Mouse (Mus musculus): ENCODE results near the gene Gm10392.

The Gm10392 gene

GRCm38 (mm10) chr11:77508068-77509021 is 10.7 kb downstream of the Gm10392 start:
- peak; percentile 91 for DNase-seq (ENCODE audit: low read depth, low spot score)

- DNase-seq (ENCODE audit: low read depth, low spot score): no peak
Observed at GRCm38 (mm10) chr11:77507426-77507825, 11.6 kb downstream of the Gm10392 start.

DNA sequence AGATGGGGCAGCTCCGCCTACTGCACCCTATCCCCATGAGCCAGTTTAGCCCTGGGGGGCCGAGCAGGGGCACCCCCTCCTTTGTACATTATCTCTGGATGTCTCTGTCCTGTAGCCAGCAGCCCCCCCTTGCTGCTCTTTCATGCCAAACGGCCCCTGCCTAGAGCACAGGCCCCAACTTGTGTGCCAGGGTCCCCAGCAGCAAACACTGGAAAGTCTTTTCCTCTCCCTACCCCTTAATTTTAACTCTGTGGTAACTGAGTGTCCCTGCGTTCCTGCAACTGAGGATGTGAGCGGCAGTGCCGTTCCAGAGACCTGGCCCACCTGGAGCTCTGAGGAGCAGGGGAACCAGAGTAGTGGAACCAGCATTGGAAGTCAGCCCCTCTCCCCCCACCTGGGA is 12.1 kb downstream of the Gm10392 start:
- DNase-seq (ENCODE audit: low read depth, low spot score): no peak

DNA sequence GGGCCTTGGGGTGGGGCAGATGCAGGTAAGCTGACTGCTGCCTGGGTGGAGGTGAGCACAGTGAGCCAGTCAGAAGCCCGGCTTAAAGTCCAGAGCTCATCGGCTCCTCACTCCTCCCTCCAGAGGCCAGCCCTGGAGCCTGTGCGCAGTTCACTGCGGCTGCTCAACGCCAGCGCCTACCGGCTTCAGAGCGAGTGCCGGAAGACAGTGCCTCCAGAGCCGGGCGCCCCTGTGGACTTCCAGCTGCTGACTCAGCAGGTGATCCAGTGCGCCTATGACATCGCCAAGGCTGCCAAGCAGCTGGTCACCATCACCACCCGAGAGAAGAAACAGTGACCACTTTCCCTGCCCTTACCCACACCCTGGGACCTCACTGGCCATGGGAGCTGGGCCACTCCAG is 12.7 kb downstream of the Gm10392 start:
- no peak for DNase-seq (ENCODE audit: low read depth, low spot score)

- no peak for DNase-seq (ENCODE audit: low read depth, low spot score)
Observed at GRCm38 (mm10) chr11:77505291-77505980, 13.6 kb downstream of the Gm10392 start.

DNA sequence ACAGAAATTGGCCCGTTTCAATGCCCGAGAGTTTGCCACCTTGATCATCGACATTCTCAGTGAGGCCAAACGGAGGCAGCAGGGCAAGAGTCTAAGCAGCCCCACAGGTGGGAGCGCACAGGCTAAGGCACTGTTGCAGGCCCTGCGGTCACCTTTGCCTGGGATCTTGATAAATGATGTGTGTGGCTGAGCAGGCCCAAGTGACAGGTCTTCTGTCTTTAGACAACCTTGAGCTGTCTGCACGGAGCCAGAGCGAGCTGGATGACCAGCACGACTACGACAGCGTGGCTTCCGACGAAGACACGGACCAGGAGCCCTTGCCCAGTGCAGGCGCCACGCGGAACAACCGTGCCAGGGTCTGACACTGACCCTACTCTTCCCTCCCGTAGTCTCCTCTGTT is 14.6 kb downstream of the Gm10392 start:
- no peak for DNase-seq (ENCODE audit: low read depth, low spot score)

GRCm38 (mm10) chr11:77503511-77503910 is 15.5 kb downstream of the Gm10392 start:
- peak; percentile 83 for DNase-seq (ENCODE audit: low read depth, low spot score)

DNA sequence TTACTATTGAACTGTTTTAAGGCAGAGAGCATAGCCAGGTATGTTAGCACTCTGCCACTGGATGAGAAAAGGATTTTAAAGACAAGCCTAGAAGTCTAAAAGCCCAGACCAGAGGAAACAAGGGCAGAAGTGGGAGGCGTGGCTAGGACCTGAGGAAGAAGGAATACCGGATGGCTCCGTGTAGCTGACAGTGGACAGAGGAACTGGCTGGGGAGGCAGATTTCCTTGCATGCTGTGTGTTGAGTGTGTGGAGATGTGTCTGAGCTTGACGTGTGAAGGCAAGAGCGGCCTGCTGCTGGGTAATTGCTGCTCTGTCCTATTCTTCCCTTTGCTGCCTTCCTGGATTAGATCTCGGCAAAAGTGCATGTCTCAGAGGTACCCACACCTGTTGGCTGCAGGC is 16.5 kb downstream of the Gm10392 start:
- DNase-seq (ENCODE audit: low read depth, low spot score): no peak

DNA sequence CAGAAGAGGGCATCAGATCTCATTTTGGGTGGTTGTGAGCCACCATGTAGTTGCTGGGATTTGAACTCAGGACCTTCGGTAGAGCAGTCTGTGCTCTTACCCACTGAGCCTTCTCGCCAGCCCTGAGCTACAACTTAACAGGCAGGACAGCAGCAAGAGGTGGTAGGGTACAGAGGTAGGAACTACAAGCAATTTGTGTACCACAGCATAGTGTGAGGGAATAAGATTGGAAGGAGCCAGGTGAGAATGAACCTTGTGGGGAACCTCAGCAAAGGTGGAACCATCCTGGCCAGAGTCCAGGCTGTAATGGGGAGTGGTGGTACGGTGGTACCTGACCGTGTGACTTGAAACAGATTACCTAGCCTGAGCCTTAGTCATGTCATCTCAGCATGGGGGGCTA is 17.0 kb downstream of the Gm10392 start:
- DNase-seq (ENCODE audit: low read depth, low spot score): no peak

- DNase-seq (ENCODE audit: low read depth, low spot score): peak; percentile 78
Observed at GRCm38 (mm10) chr11:77501392-77501791, 17.6 kb downstream of the Gm10392 start.

DNA sequence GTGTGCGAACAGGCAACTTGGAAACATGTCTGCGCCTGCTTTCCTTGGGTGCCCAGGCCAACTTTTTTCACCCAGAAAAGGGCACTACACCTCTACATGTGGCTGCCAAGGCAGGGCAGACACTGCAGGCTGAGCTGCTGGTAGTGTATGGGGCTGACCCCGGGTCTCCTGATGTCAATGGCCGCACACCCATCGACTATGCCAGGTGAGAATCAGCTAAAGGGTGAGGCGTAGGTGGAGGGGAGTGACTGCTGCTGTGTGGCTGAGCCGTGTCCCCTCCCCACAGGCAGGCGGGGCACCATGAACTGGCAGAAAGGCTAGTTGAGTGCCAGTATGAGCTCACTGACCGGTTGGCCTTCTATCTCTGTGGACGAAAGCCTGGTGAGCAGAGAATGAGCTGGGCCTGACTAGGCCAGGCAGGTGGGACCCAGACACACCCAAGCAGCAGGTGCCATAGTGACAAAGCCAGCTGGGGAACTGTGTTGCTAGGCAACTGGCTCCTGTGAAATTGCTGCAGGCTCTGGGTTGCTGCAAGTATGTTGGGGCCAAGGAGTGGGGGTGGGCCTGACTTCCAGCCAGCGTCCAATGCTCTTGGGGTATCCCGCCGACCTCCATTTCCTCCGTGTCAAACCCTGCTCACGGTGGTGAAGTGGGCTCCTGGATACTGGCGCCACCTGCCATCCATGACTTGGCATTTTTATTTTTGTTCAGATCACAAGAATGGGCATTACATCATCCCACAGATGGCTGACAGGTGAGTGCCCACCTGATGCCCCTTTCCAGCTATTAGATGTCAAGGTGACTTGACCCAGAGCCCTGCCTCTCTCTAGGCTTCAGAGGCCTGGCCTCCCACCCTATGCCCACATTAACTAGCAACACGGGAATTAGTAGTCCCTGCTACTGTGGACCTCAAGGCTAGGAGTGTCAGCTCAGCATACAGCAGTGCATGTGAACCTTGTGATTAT is 18.4 kb downstream of the Gm10392 start:
- DNase-seq (ENCODE audit: low read depth, low spot score): peak; percentile 49

DNA sequence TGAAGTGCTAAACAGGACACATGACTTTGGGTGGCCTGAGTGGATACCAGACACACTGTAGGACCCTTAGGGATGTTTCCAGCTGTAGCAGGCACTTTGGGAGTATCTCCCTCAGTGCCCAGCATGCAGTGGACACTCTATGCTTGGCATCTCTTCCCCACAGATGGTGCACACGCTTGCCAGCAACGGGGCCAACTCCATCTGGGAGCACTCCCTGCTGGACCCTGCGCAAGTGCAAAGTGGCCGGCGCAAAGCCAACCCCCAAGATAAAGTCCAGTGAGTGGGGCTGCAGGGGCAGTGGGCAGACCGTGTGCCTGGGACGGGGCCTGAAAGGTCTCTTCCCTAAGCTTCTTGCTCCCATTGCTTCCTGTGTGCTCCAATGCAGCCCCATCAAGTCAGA is 19.6 kb downstream of the Gm10392 start:
- no peak for DNase-seq (ENCODE audit: low read depth, low spot score)

DNA sequence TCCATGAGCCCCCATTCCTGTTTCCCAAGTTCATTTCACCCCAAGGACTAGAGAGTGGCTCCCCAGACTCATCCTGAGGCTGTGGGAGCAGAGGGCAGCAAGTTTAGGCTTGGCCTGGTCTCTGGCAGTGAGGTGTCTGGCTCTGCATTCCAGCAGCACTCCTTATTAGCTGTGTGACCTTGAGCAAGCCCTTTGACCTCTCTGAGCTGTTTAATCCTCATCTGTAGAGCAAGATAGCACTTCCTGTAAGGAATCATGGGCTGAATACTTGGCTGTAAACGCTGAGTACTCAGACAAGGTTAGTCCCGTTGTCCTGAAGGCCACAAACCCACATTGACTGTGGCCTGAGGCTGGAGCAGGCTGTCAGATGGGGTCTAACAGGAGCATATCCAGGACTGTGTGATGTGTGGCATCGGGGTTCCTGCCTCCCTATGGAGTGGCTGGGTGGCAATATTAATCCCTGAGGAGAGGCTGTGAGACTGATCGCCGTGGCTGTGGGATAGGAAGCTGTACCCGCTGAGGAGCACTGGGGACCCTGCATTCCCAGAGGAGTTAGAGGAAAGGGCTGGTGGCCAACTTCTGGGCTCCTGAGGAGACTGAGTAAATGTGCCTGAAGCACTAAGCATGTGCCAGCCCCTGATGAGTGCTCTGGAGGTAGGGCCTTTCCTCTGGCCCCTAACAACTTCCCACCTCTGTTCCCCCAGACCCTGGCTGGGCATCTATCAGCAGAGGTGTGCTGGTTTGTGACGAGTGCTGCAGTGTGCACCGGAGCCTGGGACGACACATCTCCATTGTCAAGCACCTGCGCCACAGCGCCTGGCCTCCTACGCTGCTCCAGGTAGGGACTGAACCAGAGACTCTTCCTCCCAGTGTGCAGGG is 20.5 kb downstream of the Gm10392 start:
- peak; percentile 89 for DNase-seq (ENCODE audit: low read depth, low spot score)

- DNase-seq (ENCODE audit: low read depth, low spot score): peak; percentile 77
Observed at GRCm38 (mm10) chr11:77497851-77498250, 21.1 kb downstream of the Gm10392 start.

DNA sequence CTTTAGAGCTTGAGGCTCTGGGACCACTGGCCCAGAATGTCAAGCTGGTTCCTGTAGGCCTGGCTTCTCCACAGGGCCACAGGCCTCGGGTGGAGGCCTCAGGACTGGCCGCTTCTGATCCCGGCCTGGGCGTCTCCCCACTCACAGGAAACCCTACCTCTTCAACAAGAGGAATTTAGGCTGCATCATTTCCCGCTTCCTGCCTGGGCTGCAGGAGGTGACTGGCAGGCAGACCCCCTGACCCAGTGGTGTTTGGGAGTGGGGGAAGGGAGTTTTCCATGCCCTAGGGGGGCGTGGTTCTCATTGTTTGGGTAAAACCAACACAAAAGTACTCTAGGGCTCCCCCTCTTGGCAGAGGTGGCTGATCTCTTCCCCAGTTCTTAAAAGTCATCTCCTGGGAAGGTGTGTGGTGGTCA is 21.6 kb downstream of the Gm10392 start:
- peak; percentile 95 for DNase-seq (ENCODE audit: low read depth, low spot score)

DNA sequence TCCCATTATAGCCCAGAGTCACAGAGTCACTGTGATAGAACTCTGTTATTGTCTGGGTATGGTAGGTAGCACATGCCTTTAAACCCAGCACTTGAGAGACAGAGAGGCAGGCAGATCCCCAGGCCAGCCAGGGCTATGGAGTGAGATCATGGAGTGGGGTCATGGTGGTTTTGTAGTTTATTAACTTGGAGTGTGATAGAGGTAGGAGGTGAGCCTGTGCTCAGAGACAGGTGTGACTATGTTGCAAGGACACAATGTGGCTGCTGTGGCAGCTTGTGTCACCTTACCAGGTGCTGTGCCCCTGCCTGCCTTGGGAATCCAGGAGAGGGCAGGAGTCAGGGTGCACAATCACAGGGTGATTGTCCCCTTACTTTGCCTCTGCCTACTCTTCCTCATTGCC is 23.5 kb downstream of the Gm10392 start:
- no peak for DNase-seq (ENCODE audit: low read depth, low spot score)

DNA sequence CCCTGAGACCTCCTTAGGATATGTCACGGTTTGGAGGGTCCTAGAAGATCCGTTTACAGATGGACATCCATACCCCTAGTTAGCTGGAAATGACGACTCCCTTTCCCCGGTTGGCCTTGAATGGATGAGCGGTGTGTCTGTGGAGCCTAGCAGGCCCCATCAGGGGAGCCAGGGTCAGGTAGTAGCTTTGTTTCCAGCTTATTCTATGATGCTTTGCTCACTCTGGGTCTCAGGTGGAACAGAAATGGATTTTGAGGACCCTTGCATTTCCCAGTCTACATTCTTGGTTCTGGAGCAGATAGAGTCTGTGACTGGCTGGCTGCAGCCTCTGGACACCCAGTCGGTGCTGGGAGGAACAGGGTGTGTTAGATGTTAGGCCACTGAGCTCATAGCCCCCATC is 24.2 kb downstream of the Gm10392 start:
- no peak for DNase-seq (ENCODE audit: low read depth, low spot score)

GRCm38 (mm10) chr11:77494344-77494676 is 24.7 kb downstream of the Gm10392 start:
- no peak for DNase-seq (ENCODE audit: low read depth, low spot score)

DNA sequence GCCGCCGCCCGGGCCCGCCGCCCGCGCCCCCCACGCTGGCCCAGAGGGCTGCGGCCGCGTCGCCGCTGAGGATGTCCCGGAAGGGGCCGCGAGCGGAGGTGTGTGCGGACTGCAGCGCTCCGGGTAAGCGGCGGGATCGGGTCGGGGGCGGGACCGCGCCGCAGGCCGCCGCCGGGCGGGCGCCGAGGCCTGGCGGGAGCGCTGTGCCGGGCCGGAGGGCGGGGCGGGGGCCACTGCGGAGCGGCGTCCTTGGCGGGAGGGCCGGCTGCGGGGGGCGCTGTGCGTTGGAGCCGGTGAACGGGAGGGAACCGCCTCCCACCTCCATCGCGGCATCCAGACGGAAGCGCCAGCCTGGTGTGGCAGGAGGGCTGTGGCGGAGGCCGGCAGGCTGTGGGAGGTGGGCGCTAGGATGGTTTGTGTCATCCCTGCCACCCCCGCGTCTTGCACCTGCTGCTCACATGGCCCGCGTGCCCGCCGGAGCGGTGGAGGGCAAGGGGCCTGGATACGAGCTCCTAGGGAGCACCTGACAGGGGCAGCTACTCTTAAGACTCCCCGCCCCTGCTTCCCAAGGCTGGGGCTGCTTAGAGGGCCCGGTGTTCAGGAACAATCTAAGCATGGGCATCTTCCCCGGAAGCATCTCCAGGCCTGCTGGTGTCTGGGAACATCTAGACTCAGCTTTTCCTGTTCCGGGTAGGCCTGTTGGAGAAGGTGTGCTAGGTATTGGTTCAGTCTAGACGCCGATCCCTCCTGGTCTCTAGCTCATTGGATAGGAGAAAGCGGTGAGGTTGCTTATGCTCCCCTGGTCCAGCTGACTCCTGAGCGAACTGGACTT is 25.3 kb downstream of the Gm10392 start, which contains the start of gene Git1:
TSS of gene Git1 (plus strand) at position 51 of the 832 bp plus-strand sequence.
- DNase-seq (ENCODE audit: low read depth, low spot score): peak; percentile 60

GRCm38 (mm10) chr11:77492911-77493332 is 26.1 kb downstream of the Gm10392 start:
- peak; percentile 97 for DNase-seq (ENCODE audit: low read depth, low spot score)
